Mouse (Mus musculus) liver, embryonic 15.5 days (tissue): Measurements from ENCODE around the gene Ndufa11. TPM values are rescaled to one million over a fixed set of nuclear protein-coding genes. Genes with fewer than 3 reads are reported as not detected.
A peak's percentile ranks its signal among the peaks of the same experiment; 100 is the strongest.

Experiments
- ATAC-seq: fragments of 200-750 bp; cut with Nextera tagmentation; 2 replicates; pipeline ENCODE4 v1.8.0; 2017; ENCODE audit warnings: moderate number of reproducible peaks, mild to moderate bottlenecking, moderate library complexity; ENCODE audit not compliant: insufficient read depth
- H3K27ac ChIP-seq: fragments of 300-500 bp; sonication (generic); replicated peaks from 2 replicates; pipeline ENCODE4 v1.5.1; 2015; ENCODE audit warnings: mild to moderate bottlenecking, inconsistent platforms
- H3K27me3 ChIP-seq: fragments of 300-500 bp; sonication (generic); 2 replicates; pipeline ENCODE4 v1.6.1; 2015; ENCODE audit warnings: mild to moderate bottlenecking, inconsistent platforms
- H3K36me3 ChIP-seq: fragments of 300-500 bp; sonication (generic); replicated peaks from 2 replicates; pipeline ENCODE4 v1.6.1; 2015; ENCODE audit warnings: moderate library complexity, mild to moderate bottlenecking, inconsistent platforms
- H3K4me1 ChIP-seq: fragments of 300-500 bp; sonication (generic); replicated peaks from 2 replicates; pipeline ENCODE4 v1.6.1; 2015; ENCODE audit warnings: inconsistent platforms
- H3K4me2 ChIP-seq: fragments of 300-500 bp; sonication (generic); 2 replicates; pipeline ENCODE4 v1.6.1; 2015; ENCODE audit warnings: moderate library complexity, mild to moderate bottlenecking, inconsistent platforms
- H3K4me3 ChIP-seq: fragments of 300-500 bp; sonication (generic); replicated peaks from 2 replicates; pipeline ENCODE4 v1.5.1; 2015; ENCODE audit warnings: mild to moderate bottlenecking, inconsistent platforms
- H3K9ac ChIP-seq: fragments of 300-500 bp; sonication (generic); 2 replicates; pipeline ENCODE4 v1.6.1; 2015; ENCODE audit warnings: moderate library complexity, mild to moderate bottlenecking, inconsistent platforms
- H3K9me3 ChIP-seq: fragments of 300-500 bp; sonication (generic); replicated peaks from 2 replicates; pipeline ENCODE4 v1.6.1; 2016; ENCODE audit warnings: inconsistent platforms
- whole genome bisulfite sequencing: fragments of 180-500 bp; shearing (Covaris S2); methylation state at CpG from one replicate; pipeline ENCODE4 v1.1.7; 2015; ENCODE audit warnings: mixed read lengths; ENCODE audit not compliant: insufficient replicate concordance; 5-methylcytosine and 5-hydroxymethylcytosine counted together
- polyA plus RNA-seq: library from polyadenylated mRNA; unstranded; fragments of >200 nt; fragmentation: Nextera tagmentation; extraction: Ambion mirVana; gene quantifications from 2 replicates; pipeline ENCODE4 v1.2.1, GENCODE M21; 2015

The Ndufa11 gene
- polyA plus RNA-seq, result 210 and 226 TPM in 2 replicates

DNA sequence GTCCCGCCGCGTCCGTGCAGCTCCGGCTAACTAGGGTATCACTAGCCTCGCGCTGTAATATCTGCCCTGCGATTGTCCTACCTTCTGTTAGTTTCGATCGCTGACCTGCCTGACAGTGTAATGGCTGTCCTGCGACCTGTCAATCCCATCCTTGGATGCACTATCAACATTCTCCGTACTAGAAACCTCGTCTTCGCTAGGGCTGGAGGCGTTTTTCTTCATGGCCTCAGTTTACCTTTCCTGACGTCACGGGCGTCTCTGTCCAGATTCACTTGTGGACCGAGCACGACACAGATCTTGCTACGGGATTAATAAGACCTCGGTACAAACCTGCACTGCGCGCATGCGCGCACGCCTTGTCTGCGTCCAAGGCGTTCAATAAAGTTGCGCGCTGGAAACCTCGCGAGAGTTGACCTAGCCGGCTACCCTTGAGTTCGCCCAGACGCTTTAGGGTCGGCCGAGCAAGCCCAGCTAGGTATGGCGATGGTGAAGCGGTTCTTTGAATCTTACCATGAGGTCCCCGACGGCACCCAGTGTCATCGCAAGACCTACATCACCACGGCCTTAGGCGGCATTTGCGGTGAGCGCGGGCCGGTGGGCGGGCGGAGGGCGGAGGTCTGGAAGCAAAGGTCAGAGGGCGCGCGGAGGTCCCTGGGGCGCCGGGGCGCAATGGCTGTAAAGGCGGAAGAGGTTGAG is at the start of gene Ndufa11, which contains the start of gene Vmac:
Ndufa11 (plus strand) TSS at position 405 of the 696 bp plus-strand sequence.
Vmac (minus strand) TSS at position 660 of the 696 bp plus-strand sequence.
- Histone ChIP-seq H3K4me2 (peak within 1 kb of the TSS; percentile 95), H3K9me3 (no peaks in the 10 kb centered on the region), H3K27me3 (no peaks in the 10 kb centered on the region), H3K27ac (peak within 1 kb of the TSS; percentile 87), H3K36me3 (peaks cover 23% of the 10 kb centered on the region), H3K4me3 (peak within 1 kb of the TSS; percentile 84), H3K4me1 (peaks cover 42% of the 10 kb centered on the region), H3K9ac (peak within 1 kb of the TSS; percentile 91)
- whole genome bisulfite sequencing, result under 1% methylated on average over 59 of the region's 59 CpGs
- ATAC-seq, result peak; percentile 73

GRCm38 (mm10) chr17:56668384-56669144 is 49.0 kb upstream of the Ndufa11 start:
- WGBS, result 4% methylated on average over 31 of the region's 31 CpGs
- H3K4me2 ChIP-seq, result peak overlapping the region; percentile 71
- H3K27me3 ChIP-seq, result peaks cover 39% of the 10 kb centered on the region
- no peaks in the 10 kb centered on the region for H3K36me3 ChIP-seq
- no peak overlapping the region for H3K27ac ChIP-seq
- peak overlapping the region; percentile 15; the same call in 1 of the 2 replicates for H3K9ac ChIP-seq
- H3K4me1 ChIP-seq, result peaks cover 26% of the 10 kb centered on the region
- peak overlapping the region; percentile 45 for H3K4me3 ChIP-seq
- ATAC-seq, result no peak
- H3K9me3 ChIP-seq, result no peaks in the 10 kb centered on the region

GRCm38 (mm10) chr17:56669766-56670165 is 47.8 kb upstream of the Ndufa11 start:
- no peaks in the 10 kb centered on the region for H3K9me3 ChIP-seq
- 0 out of 2 replicates have a peak, but pooled peaks cover under 1% of the 10 kb centered on the region for H3K36me3 ChIP-seq
- peaks cover 33% of the 10 kb centered on the region for H3K27me3 ChIP-seq
- H3K4me2 ChIP-seq, result no peak overlapping the region
- no peak overlapping the region for H3K4me3 ChIP-seq
- ATAC-seq, result no peak
- H3K9ac ChIP-seq, result no peak overlapping the region
- 80% methylated on average over 8 of the region's 8 CpGs for WGBS
- H3K4me1 ChIP-seq, result peaks cover 35% of the 10 kb centered on the region
- H3K27ac ChIP-seq, result no peak overlapping the region

DNA sequence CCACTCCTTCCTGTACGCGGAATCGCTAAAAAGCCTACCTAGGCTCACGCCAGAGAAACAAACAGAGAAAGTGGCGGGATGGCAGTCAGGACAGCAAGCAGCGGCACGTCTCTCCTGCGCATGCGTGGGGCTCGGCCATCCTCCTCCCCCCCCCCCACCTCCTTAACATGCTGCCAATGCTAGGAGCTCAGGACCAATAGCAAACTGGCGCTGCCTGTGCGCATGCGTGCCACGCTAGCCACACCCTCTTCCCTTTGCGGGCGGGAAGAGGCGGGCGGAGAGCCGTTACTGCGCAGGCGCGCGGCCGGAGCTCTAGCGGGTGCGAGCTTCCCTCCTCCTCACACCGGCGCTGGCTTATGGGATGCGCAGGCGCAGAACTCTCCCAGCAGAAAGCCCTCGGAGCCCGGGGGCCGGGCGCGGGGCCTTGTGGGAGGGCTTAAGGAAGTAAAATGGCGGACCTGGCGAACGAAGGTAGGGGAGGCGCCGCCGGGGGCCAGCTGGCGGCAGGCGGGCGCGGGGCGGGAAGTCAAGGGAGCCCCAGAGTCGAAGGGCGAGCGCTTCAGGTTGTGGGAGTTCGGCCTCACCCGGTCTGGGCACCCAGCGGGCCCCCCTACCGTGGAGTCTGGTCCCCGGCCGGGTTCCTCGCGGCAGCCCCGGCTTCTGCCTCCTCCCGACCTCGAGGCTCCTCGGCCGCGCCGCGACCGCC is 44.5 kb upstream of the Ndufa11 start, which contains the start of gene Ranbp3:
Ranbp3 (plus strand) TSS at position 354 of the 706 bp plus-strand sequence.
- Histone ChIP-seq H3K36me3 (peaks cover 32% of the 10 kb centered on the region), H3K4me1 (peaks cover 44% of the 10 kb centered on the region), H3K9ac (peak within 1 kb of the TSS; percentile 98), H3K27me3 (peaks cover 14% of the 10 kb centered on the region), H3K4me3 (peak within 1 kb of the TSS; percentile 91), H3K27ac (peak within 1 kb of the TSS; percentile 96), H3K4me2 (peak within 1 kb of the TSS; percentile 88), H3K9me3 (no peaks in the 10 kb centered on the region)
- ATAC-seq, result peak; percentile 93
- WGBS, result 0% methylated on average over 60 of the region's 66 CpGs

DNA sequence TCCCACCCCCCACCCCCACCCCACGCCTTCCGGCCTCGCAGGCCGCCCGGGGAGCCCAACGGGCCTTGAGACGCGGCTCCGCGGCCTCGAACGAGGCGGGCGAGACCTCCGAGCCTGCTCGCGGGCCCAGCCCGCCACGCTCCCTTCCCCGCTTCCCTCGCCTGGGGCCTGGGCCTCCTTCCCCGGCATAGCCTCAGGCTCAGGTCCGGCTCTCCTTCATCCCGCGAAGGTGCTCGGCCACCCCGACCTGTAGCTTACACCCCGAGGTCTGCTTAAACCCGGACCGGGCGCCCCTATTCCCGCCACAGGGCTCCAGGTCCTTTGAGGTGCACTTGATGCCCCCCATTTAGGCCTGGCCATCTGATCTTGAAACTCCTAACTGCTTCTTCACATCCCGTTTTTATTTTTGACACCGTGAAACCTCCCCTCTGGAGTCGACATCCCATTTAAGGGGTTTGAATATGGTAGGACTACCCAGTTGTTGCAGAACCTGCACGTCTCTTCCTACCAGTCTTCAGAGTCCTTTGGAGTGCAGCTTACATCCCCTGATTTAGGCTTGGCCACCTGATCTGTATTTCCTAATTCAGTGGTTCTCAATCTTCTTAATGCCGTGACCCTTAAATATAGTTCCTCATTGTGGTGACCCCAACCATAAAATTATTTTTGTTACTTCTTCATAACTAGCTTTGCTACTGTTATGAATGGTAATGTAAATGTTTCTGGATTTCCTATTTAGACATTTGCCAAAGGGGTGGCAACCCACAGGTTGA is 43.7 kb upstream of the Ndufa11 start:
- Histone ChIP-seq H3K36me3 (peaks cover 39% of the 10 kb centered on the region), H3K9ac (peak overlapping the region; percentile 98), H3K4me2 (peak overlapping the region; percentile 82), H3K27ac (peak overlapping the region; percentile 90), H3K4me1 (peaks cover 40% of the 10 kb centered on the region), H3K9me3 (no peaks in the 10 kb centered on the region), H3K27me3 (peaks cover 7% of the 10 kb centered on the region; the same call in 1 of the 2 replicates), H3K4me3 (peak overlapping the region; percentile 91)
- whole genome bisulfite sequencing, result under 1% methylated on average over 37 of the region's 37 CpGs
- peak; percentile 17; the same call in 1 of the 2 replicates for ATAC-seq

DNA sequence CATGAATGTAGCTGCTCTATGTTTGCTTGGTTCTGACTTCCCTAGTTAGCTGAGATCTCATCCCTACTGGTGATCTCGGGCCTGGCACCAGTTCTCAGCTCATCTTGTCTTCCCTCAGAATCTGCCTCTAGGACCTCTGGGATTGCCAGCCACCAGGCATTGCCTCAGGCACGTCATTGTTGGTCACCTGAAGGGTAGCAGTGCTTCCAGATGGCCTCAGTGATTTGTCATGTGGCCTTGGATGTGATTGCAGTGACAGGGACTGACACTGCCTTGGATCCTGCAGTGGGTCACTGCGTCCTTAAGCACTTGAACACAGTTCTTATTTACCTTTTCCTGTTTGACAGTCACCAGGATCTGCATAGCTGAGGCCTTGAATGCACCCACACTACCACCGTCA is 35.8 kb upstream of the Ndufa11 start:
- Histone ChIP-seq H3K4me2 (0 out of 2 replicates have a peak overlapping the region, but pooled peaks have one; percentile 21), H3K27me3 (no peaks in the 10 kb centered on the region), H3K36me3 (peaks cover 97% of the 10 kb centered on the region), H3K9me3 (no peaks in the 10 kb centered on the region), H3K27ac (peak overlapping the region; percentile 48; the same call in 1 of the 2 replicates), H3K9ac (no peak overlapping the region), H3K4me1 (peaks cover 80% of the 10 kb centered on the region), H3K4me3 (no peak overlapping the region)
- no peak for ATAC-seq
- WGBS, result 65% methylated on average over 4 of the region's 4 CpGs

DNA sequence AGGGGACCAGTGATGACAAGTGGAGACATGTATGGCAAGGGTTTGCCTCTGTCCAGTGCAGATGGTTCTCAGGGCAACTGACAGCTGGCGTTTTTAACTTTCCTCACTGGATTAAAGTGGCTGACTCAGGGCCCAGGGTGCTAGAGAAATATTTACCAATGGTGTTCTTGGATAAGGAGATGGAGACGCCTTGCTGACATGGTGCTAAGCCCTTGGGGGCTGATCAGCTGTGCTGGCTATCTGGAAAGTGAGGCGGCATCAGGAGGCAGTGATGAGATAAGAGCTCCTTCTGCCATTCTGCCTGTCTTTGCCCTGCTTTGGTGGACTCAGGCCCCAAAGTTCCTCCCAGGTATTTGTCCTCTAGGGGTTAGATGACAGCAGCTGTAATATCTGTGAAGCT is 34.7 kb upstream of the Ndufa11 start:
- H3K27ac ChIP-seq, result peak overlapping the region; percentile 48
- ATAC-seq, result peak; percentile 67
- no peak overlapping the region for H3K4me3 ChIP-seq
- H3K27me3 ChIP-seq, result no peaks in the 10 kb centered on the region
- peaks cover 87% of the 10 kb centered on the region for H3K4me1 ChIP-seq
- peak overlapping the region; percentile 6; the same call in 1 of the 2 replicates for H3K9ac ChIP-seq
- peaks cover 97% of the 10 kb centered on the region for H3K36me3 ChIP-seq
- H3K4me2 ChIP-seq, result peak overlapping the region; percentile 21; the same call in 1 of the 2 replicates
- no peaks in the 10 kb centered on the region for H3K9me3 ChIP-seq
- 19% methylated on average over 3 of the region's 3 CpGs for WGBS

GRCm38 (mm10) chr17:56683546-56684140 is 33.9 kb upstream of the Ndufa11 start:
- ATAC-seq, result no peak

DNA sequence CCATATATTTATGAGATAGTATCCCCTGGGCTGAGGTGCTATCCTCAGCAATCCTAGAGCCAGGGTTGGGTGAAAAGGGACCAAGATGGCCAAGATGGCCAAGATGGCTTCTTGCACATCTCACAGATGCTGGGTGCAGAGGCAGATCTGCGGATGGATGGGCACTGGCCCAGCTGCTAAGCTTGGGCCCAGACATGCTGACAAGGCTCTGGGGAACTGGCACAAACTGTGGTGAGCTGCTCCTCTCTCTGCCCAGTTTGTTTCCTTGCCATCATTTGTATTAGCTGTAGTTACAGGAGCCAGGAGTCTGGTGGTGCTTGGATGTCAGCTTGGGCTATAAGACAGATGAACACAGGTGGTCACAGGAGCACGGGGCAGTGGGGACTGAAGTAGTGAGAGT is 32.9 kb upstream of the Ndufa11 start:
- no peak for ATAC-seq
- WGBS, result 88% methylated on average over 2 of the region's 2 CpGs
- H3K27ac ChIP-seq, result no peak overlapping the region
- H3K36me3 ChIP-seq, result peaks cover 98% of the 10 kb centered on the region
- no peaks in the 10 kb centered on the region for H3K27me3 ChIP-seq
- H3K9me3 ChIP-seq, result no peaks in the 10 kb centered on the region
- no peak overlapping the region for H3K4me2 ChIP-seq
- no peak overlapping the region for H3K9ac ChIP-seq
- H3K4me1 ChIP-seq, result peaks cover 94% of the 10 kb centered on the region
- no peak overlapping the region for H3K4me3 ChIP-seq

More at GRCm38 (mm10) chr17:56683546-56684140, 33.9 kb upstream of the Ndufa11 start:
- peaks cover 97% of the 10 kb centered on the region for H3K36me3 ChIP-seq
- H3K4me1 ChIP-seq, result peaks cover 94% of the 10 kb centered on the region
- WGBS, result 80% methylated on average over 5 of the region's 5 CpGs
- no peaks in the 10 kb centered on the region for H3K9me3 ChIP-seq
- no peak overlapping the region for H3K9ac ChIP-seq
- no peak overlapping the region for H3K4me2 ChIP-seq
- H3K27me3 ChIP-seq, result no peaks in the 10 kb centered on the region
- peak overlapping the region; percentile 48; the same call in 1 of the 2 replicates for H3K27ac ChIP-seq
- no peak overlapping the region for H3K4me3 ChIP-seq

DNA sequence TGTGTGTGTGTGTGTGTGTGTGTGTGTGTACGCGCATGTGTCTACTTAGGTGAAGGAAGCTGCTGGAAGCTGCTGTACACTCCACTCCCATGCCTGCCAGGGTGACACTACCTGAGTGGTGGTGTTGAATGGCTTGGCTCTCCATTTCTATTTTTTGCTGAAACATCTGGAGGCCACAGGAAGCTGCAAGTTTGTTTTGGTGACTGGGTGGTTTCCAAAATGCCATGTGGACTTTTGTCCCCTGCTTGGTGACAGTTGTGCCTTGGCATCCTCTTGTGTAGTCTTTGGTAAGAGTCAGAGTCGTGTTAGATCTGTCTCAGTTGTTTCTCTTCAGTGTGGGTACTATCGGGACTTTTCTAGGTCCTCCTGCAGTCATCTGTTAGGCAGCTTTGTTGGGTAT is 30.8 kb upstream of the Ndufa11 start:
- H3K9ac ChIP-seq, result no peak overlapping the region
- no peaks in the 10 kb centered on the region for H3K9me3 ChIP-seq
- no peak for ATAC-seq
- H3K36me3 ChIP-seq, result peaks cover 98% of the 10 kb centered on the region
- H3K4me1 ChIP-seq, result peaks cover 78% of the 10 kb centered on the region
- no peak overlapping the region for H3K4me2 ChIP-seq
- H3K4me3 ChIP-seq, result no peak overlapping the region
- peak overlapping the region; percentile 77 for H3K27ac ChIP-seq
- no peaks in the 10 kb centered on the region for H3K27me3 ChIP-seq
- 89% methylated on average over 4 of the region's 4 CpGs for WGBS
